Mouse (Mus musculus): ENCODE data around the gene Slc5a2. TPM values are rescaled to one million over a fixed set of nuclear protein-coding genes. Genes with fewer than 3 reads are reported as not detected.
A peak's percentile ranks its signal among the peaks of the same experiment; 100 is the strongest.

Gene Slc5a2
- total RNA-seq, 2 experiments from 2014 or later: not detected

- DNase-seq (ENCODE audit: low spot score in 2 of 2): no peak
- intact Hi-C loops (cut with DNase I): loop anchor here (5.0 kb wide), 1 partner anchor 47 kb away; the partner anchor contains the start of gene Tgfb1i1
Observed at GRCm38 (mm10) chr7:128294785-128295184, 29.3 kb downstream of the Slc5a2 start.

GRCm38 (mm10) chr7:128296514-128296913 lies 31.1 kb downstream of the Slc5a2 start:
- DNase-seq (ENCODE audit: low spot score in 2 of 2): no peak
- intact Hi-C loops (cut with DNase I): loop anchor here (5.0 kb wide), 1 partner anchor 49 kb away; the partner anchor contains the start of gene Tgfb1i1

GRCm38 (mm10) chr7:128297291-128297616 lies 31.8 kb downstream of the Slc5a2 start:
- intact Hi-C loops (cut with DNase I): loop anchor here (5.0 kb wide), 1 partner anchor 50 kb away; the partner anchor contains the start of gene Tgfb1i1

GRCm38 (mm10) chr7:128297617-128298480 lies 32.4 kb downstream of the Slc5a2 start, which contains the start of gene BC017158:
BC017158 (minus strand) TSS chr7:128298170.
- DNase-seq (ENCODE audit: low spot score in 2 of 2): peak; percentile 48 to 78
- intact Hi-C loops (cut with DNase I): loop anchor here (5.0 kb wide), 1 partner anchor 51 kb away; the partner anchor contains the start of gene Tgfb1i1

More at GRCm38 (mm10) chr7:128297291-128297616, 31.8 kb downstream of the Slc5a2 start:
- DNase-seq (ENCODE audit: low spot score in 2 of 2): no peak

GRCm38 (mm10) chr7:128298481-128299342 lies 33.3 kb downstream of the Slc5a2 start:
- DNase-seq (ENCODE audit: low spot score in 2 of 2): peak; percentile 41 to 66
- intact Hi-C loops (cut with DNase I): loop anchor here (5.0 kb wide), 1 partner anchor 51 kb away; the partner anchor contains the start of gene Tgfb1i1

GRCm38 (mm10) chr7:128300952-128301351 lies 35.5 kb downstream of the Slc5a2 start:
- DNase-seq (ENCODE audit: low spot score in 2 of 2): no peak
- intact Hi-C loops (cut with DNase I): loop anchor here (5.0 to 10.0 kb wide), 2 partner anchors 124 to 391 kb away; no protein-coding TSS in a partner anchor

GRCm38 (mm10) chr7:128302151-128302550 lies 36.7 kb downstream of the Slc5a2 start:
- intact Hi-C loops (cut with DNase I): loop anchor here (5.0 to 10.0 kb wide), 2 partner anchors 123 to 390 kb away; no protein-coding TSS in a partner anchor

GRCm38 (mm10) chr7:128304198-128304597 lies 38.7 kb downstream of the Slc5a2 start:
- no peak for DNase-seq (ENCODE audit: low spot score in 2 of 2)
- intact Hi-C loops (cut with DNase I): loop anchor here (5.0 to 10.0 kb wide), 2 partner anchors 121 to 388 kb away; no protein-coding TSS in a partner anchor

More at GRCm38 (mm10) chr7:128302151-128302550, 36.7 kb downstream of the Slc5a2 start:
- DNase-seq (ENCODE audit: low spot score in 2 of 2): no peak

GRCm38 (mm10) chr7:128304907-128305306 lies 39.5 kb downstream of the Slc5a2 start:
- intact Hi-C loops (cut with DNase I): loop anchor here (5.0 to 10.0 kb wide), 2 partner anchors 120 to 387 kb away; no protein-coding TSS in a partner anchor
- peak; percentile 45 to 64 for DNase-seq (ENCODE audit: low spot score in 2 of 2)

- no peak for DNase-seq (ENCODE audit: low spot score in 2 of 2)
- intact Hi-C loops (cut with DNase I): loop anchor here (10.0 kb wide), 1 partner anchor 117 kb away; no protein-coding TSS in a partner anchor
Observed at GRCm38 (mm10) chr7:128307851-128308250, 42.4 kb downstream of the Slc5a2 start.

GRCm38 (mm10) chr7:128309216-128309615 lies 43.8 kb downstream of the Slc5a2 start:
- intact Hi-C loops (cut with DNase I): loop anchor here (10.0 kb wide), 1 partner anchor 116 kb away; no protein-coding TSS in a partner anchor
- DNase-seq (ENCODE audit: low spot score in 2 of 2): peak in 1 of 2 experiments; percentile 26

- intact Hi-C loops (cut with DNase I): loop anchor here (5.0 to 10.0 kb wide), 2 partner anchors 38 to 115 kb away; no protein-coding TSS in a partner anchor
- no peak for DNase-seq (ENCODE audit: low spot score in 2 of 2)
Observed at GRCm38 (mm10) chr7:128309776-128310175, 44.3 kb downstream of the Slc5a2 start.

- intact Hi-C loops (cut with DNase I): loop anchor here (5.0 kb wide), 1 partner anchor 37 kb away; no protein-coding TSS in a partner anchor
- no peak for DNase-seq (ENCODE audit: low spot score in 2 of 2)
Observed at GRCm38 (mm10) chr7:128310229-128310688, 44.8 kb downstream of the Slc5a2 start.

- no peak for DNase-seq (ENCODE audit: low spot score in 2 of 2)
- intact Hi-C loops (cut with DNase I): loop anchor here (5.0 kb wide), 1 partner anchor 36 kb away; no protein-coding TSS in a partner anchor
Observed at GRCm38 (mm10) chr7:128311263-128311662, 45.8 kb downstream of the Slc5a2 start.

- intact Hi-C loops (cut with DNase I): loop anchor here (5.0 kb wide), 1 partner anchor 35 kb away; no protein-coding TSS in a partner anchor
- no peak for DNase-seq (ENCODE audit: low spot score in 2 of 2)
Observed at GRCm38 (mm10) chr7:128311811-128312210, 46.4 kb downstream of the Slc5a2 start.

- DNase-seq (ENCODE audit: low spot score in 2 of 2): no peak
- intact Hi-C loops (cut with DNase I): loop anchor here (5.0 kb wide), 1 partner anchor 35 kb away; no protein-coding TSS in a partner anchor
Observed at GRCm38 (mm10) chr7:128312375-128313059, 47.1 kb downstream of the Slc5a2 start.

- no peak for DNase-seq (ENCODE audit: low spot score in 2 of 2)
- intact Hi-C loops (cut with DNase I): loop anchor here (5.0 kb wide), 1 partner anchor 34 kb away; no protein-coding TSS in a partner anchor
Observed at GRCm38 (mm10) chr7:128313601-128314000, 48.1 kb downstream of the Slc5a2 start.

GRCm38 (mm10) chr7:128314491-128314890 lies 49.0 kb downstream of the Slc5a2 start:
- no peak for DNase-seq (ENCODE audit: low spot score in 2 of 2)
- intact Hi-C loops (cut with DNase I): loop anchor here (5.0 kb wide), 1 partner anchor 33 kb away; no protein-coding TSS in a partner anchor
